Mouse (Mus musculus) hematopoietic multipotent progenitor cell, adult 10-12 weeks (in vitro differentiated cells): Measurements from ENCODE around the gene 4930522L14Rik. TPM values are rescaled to one million over a fixed set of nuclear protein-coding genes. Genes with fewer than 3 reads are reported as not detected.

Experiments
- polyA plus RNA-seq: library from polyadenylated mRNA; stranded (reverse); fragments of >175 nt; gene quantifications from 2 replicates; pipeline ENCODE4 v1.2.3, GENCODE M21; 2012; ENCODE audit warnings: low replicate concordance

The 4930522L14Rik gene
- polyA plus RNA-seq = 0.15 and 0.33 TPM in 2 replicates

GRCm38 (mm10) chr5:109751391-109752071 is at the start of gene 4930522L14Rik:
Gene 4930522L14Rik, minus strand, starts transcription at chr5:109751886.

GRCm38 (mm10) chr5:109690537-109691201 is 61.0 kb downstream of the 4930522L14Rik start, which contains the start of gene 5430403G16Rik:
Gene 5430403G16Rik, minus strand, starts transcription at chr5:109691041.

Other genes with a start within 250 kb of the 4930522L14Rik start
- gene Crlf2, start 192.9 kb downstream of the 4930522L14Rik start, polyA plus RNA-seq = 149 and 442 TPM in 2 replicates
- gene 5430403G16Rik, start 60.8 kb downstream of the 4930522L14Rik start, polyA plus RNA-seq = 0.08 and 0.38 TPM in 2 replicates
- gene Gm15446, start 171.5 kb upstream of the 4930522L14Rik start, polyA plus RNA-seq = 0.22 and 2.1 TPM in 2 replicates
- gene Zfp932, start 244.6 kb upstream of the 4930522L14Rik start, polyA plus RNA-seq = 0.15 and 1.2 TPM in 2 replicates